Mouse (Mus musculus): ENCODE results near the gene Samd4b.

The Samd4b gene

DNA sequence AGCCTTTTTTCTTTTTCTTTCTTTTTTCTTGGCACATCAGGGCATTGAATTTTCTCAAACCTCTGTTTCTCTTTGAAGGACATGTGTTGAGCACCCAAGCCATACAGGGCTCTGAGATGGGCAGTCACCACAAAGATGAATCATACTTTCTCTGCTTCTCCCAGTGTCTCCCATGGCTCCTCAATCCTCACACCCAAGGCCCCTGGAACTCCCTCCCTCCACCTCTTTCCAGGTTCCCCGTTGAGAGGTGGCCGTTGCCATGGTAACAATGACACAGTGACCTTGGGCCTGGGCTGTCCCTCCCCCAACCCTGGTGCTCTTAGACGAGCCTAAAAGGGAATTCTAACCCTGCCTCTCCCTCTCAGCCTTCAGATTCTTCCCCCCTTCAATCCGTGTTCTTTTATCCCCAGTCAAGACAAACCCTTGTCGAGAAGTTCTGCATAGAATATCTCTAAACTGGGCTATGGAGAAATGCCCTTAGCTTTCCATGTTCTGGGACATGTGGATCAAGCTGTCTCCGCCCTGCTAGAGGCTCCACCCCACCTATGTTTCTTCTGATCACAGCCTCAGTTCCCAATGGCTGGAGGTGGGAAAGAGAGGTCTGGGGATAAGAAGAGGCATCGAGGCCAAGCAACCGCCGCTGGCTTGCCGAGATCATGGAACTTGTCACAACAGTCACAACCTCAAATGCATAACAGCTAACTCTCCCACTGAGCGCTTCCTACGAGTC lies 150.7 kb downstream of the Samd4b start:
- DNase-seq (ENCODE audit: low read depth, low spot score) = no peak

DNA sequence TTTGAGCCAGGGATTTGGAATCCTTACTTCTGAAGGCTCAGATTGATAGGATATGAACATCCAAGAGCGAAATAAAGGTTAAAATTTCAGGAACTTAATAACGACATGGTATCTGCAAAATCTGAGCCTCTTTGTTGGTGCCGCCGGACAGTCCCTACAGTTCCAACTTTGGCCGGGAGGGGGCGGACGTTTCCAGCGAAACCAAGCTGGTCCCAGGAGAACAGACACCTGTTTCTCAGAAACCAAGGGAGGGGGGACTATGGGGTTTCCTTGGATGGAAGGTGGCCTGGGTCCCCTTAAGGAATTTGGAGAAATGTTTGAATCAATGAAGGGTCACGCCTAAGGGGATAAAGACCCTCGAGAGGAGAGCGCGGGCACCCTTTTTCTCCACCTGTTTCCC lies 151.5 kb downstream of the Samd4b start:
- peak; percentile 51 for DNase-seq (ENCODE audit: low read depth, low spot score)

DNA sequence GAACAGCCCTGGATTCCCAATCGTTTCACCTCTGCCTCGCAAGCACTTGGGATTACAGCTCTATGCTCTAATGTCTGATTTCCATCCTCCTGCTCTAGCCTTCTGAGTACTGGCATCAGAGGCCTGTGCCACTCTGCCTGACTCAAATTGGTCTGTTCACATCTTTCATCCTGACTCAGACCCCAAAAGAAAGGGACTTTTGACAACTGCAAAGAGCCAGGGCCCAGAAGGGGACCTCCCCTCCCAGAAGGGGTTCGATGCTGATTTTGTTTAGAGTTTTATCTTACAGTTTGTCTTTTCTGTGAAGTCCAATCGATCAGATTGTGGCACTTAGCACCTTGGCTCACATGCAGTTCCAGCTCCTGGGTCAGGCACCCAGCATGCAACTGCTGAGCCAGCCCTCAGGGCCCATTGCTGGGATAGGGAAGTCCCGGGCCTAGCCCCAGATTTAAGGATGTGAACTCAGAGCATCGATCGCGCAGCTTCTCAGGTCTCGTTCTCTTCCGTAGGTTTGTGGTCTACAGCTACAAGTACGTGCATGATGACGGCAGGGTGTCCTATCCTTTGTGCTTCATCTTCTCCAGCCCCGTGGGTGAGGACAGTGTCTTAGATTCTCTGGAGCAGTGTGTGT lies 153.5 kb downstream of the Samd4b start:
- no peak for DNase-seq (ENCODE audit: low read depth, low spot score)

DNA sequence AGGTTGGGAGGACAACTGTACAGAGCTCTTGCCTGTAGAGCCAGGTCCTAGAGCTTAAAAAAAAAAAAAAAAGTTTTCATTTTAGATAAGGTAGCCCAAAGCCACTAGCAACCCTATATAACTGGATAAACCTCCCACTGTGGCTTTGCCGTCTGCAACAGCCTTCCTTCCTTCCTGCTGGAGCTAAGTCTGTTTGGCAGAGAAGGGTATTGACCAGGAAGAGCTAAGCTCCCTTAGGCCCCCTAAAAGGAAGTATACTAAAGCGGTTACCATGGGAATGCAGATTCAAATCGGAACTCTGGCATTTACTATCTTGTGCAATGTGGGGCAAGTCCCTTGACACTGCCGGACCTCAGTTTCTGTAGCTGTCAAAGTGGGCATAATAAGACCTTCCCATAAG lies 155.3 kb downstream of the Samd4b start:
- no peak for DNase-seq (ENCODE audit: low read depth, low spot score)

DNA sequence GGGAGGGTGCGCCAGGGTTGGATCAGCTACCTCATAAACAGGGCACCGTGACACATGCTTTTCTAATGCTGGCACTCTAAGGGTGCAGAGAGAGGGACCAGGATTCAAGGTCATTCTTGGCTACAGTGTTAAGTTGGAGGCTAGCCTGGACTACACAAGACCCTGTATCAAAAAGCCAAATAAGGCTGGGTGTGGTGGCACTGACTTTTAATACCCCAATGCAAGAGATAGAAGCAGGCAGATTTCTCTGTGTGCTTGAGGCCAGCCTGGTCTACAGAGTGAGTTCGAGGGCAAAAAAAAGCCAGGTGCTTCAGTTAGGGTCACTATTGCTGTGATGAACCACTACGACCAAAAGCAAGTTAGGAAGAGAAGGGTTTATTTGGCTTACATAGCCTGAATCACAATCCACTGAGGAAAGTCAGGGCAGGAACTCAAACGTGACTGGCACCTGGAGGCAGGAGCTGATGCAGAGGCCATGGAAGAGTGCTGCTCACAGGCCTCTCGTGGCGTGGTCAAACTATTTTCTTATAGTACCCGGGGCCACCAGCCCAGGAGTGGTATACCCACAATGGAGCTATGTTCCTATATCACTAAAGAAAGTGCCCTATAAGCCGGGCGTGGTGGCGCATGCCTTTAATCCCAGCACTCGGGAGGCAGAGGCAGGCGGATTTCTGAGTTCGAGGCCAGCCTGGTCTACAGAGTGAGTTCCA lies 156.0 kb downstream of the Samd4b start:
- DNase-seq (ENCODE audit: low read depth, low spot score) = no peak

DNA sequence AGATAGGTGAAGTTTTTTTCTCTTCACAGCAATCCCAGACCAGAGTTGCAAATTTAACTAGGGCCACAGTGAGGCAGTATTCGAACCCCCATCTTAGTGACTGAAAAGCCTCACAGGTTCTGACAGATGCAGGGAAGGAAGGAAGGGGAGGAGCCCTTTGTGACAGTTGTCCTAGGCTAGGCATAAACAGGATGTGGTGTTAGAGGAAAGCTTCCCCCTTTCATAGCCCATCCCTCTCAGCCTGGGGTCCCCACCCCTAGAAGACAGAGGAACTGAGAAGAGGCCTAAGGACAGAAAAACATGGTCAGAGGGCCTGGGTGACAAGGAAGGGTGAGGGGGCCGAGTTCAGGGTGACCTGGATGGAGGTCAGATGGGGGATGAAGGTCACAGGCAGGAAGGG lies 157.2 kb downstream of the Samd4b start:
- DNase-seq (ENCODE audit: low read depth, low spot score) = no peak

DNA sequence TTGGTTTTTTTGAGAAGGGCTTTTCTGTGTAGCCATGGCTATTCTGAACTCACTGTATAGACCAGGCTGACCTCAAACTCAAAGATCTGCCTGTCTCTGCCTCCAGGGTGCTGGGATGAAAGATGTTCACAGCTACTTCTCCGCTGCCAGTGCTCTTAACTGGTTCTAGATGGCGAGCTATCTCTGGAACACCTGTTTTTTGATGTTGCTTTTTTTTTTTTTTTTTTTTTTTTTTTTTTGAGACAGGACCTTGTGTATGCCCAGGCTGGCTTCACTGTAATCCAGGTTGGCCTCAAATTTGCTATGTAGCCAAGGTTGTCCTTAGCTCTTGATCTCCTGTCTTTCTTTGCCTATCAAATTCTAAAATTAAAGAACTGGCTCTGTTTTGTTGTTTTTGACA lies 159.2 kb downstream of the Samd4b start:
- DNase-seq (ENCODE audit: low read depth, low spot score) = no peak

DNA sequence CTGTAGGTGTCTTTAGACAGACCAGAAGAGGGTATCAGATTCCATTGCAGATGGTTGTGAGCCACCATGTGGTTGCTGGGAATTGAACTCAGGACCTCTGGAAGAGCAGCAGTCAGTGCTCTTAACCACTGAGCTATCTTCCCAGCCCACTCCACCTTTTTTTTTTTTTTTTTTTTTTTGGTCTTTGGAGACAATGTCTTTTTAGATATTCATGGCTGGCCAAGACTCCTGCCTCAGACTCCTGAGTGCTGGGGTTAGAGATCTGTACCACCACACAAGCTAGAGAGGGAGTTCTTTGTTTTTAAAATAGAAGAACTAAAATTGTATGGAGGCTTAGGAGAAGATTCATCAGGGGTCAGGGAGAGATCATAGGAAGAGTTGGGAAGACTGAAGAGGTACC lies 160.0 kb downstream of the Samd4b start:
- no peak for DNase-seq (ENCODE audit: low read depth, low spot score)

DNA sequence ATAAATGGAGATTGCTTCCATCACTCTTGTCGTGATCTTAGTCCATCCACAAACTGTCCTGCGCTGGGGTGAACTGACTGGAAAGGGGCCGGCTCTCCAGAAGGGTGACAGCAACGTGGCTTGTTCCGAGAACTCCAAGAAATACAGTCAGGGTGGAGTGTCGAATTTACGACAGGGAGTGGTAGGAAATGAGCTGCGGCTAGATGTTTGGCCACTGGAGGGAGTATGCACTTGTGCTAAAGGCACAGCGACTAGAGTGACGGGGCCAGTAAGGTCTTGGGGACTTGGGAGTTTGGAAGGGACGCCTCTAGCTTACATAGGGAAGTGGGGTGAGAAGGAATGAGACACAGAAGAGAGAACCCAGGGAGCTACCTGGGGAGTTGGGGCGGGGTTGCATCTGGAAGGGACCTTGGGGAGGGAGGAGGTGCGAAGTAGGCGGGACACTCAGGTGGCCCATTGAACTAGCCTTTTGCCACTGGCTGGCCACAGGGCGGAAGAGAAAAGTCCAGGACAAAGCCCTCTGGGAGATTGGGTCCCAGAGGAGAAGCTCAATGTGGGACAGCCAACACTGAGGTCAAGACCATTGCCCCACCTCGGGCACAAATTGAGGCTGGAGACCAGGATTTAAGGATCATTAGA lies 160.9 kb downstream of the Samd4b start, which contains the start of gene Gmfg:
Gmfg (plus strand) TSS at position 516 of the 639 bp plus-strand sequence.
- peak; percentile 72 for DNase-seq (ENCODE audit: low read depth, low spot score)

DNA sequence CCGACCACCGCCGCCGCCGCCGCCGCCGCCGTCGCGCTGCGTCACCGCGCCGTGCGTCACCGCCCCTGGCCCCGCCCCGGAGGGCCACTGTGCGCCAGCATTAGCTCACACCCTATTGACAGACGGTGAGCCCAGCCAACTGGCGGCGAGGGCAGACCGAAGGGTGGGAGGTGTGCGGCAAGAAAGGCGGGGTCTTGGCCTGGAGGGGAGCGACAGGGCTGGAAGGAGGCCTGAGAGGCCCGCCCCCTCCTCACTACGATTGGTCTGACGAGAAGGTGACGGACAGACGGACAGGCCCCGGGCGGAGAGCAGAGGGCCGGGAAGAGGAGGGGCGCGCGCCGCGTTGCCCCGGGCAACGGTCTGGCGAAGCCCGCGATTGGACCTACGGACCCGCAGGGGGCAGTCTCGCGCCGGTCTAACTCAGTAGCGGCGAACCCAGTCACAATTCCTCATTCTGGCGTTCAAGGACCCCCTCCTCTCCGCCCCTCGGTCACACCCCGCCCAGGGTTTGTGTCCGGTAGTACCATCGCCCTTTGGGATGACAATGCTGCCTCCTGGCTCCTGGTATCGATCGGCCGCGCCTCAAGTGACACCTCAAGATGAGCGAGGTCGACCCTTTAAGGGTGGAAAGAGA lies 161.6 kb downstream of the Samd4b start:
- DNase-seq (ENCODE audit: low read depth, low spot score) = peak; percentile 98

DNA sequence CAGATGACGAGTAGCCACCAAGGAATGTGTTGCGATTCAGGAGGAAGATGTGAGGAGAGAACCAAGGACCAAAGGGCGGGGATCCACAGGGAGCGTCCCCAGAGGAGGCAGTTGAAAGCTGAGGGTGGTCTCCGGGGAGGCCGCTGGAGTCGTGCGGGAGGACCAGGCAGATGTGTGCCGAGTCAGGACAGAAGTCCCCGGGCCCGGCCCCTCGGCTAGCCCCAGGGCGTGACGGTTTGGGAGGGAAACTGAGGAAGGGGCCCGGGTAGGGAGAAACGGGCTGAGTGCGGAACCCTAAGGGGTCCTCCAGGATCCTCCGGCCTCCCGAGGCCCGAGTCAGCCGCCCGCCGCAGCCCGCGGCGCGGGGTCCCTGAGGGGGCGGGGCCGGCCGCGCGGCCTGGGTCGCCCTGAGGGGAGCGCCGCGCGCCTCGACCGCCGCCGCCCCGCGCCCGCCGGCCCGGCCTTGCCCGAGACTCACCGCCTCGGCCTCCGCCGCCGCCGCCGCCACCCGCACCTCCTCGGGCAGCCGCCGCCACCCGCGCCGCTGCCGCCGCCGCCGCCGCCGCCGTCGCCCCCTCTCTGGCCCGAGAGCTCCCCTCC lies 162.2 kb downstream of the Samd4b start:
- no peak for DNase-seq (ENCODE audit: low read depth, low spot score)

DNA sequence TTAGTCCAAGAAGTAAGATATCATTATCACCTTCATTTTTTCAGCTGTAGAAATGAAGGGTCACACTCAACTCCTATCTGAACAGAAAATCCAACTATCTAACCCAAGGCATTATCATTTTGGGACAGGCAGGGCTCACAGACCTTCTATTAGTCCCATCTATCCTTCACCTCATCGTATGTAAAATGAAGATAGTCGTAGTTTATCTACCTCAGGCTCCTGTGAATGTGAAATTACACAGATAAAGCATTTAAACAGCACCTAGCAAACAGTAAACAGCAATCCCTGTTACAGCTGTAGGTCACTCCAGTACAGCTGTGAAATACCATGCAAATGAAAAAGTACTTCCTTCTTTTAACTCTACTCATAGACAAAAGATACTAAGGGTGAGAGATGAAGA lies 165.7 kb downstream of the Samd4b start:
- DNase-seq (ENCODE audit: low read depth, low spot score) = no peak

DNA sequence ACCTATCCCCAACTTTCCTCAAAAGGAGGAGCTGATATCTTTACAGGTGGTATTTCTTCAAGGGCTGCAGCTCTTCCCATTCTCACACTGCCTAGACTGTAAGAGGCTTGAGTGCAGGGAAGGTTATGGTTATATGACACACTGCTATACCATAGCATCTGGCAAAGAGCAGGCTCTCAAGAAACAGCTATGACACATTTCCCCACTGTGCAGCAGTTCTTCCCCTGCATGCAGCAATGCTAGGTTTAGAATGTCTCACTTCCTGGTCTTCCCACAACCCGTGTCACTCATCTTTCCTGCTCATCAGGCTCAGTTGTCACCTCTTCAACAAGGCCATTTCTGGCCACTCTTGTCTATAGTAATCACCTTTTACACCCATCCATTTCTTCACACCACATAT lies 167.4 kb downstream of the Samd4b start:
- no peak for DNase-seq (ENCODE audit: low read depth, low spot score)

DNA sequence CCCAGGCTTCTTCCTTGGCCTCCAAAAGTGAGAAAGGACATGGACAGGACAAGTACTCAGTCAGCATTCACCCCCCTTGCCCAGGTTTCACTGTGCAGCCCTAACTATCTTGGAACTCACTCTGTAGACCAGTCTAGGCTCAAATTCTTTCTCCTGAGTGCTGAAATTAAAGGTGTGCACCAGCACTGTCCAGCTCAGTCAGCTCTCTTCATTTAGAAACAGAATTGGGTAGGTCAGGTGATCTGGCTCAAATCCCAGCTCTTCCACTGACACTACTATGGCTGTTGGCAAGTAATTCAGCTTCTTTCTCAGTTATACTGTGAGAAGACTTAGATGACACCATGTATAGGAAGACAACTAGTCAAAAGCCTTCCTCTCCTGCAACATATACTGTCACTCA lies 170.2 kb downstream of the Samd4b start:
- DNase-seq (ENCODE audit: low read depth, low spot score) = no peak

DNA sequence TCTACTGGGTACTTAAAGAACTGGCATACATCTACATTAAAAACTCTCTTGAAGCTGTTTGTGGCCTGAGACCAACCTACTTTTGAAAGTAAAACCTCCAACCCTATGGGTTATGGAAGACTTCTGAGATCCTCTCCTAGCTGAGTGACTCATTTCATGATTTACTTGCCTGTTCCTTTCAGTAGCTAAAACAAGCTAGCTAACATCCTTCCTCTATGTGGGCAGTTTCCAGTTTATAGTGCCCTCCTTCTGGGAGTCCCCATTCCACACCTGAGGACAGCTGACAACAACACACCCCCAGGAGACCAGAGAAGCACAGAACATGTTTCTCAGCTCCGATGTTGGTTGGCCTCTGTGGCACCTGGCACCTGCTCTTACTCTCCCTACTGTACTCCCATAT lies 174.9 kb downstream of the Samd4b start:
- no peak for DNase-seq (ENCODE audit: low read depth, low spot score)

DNA sequence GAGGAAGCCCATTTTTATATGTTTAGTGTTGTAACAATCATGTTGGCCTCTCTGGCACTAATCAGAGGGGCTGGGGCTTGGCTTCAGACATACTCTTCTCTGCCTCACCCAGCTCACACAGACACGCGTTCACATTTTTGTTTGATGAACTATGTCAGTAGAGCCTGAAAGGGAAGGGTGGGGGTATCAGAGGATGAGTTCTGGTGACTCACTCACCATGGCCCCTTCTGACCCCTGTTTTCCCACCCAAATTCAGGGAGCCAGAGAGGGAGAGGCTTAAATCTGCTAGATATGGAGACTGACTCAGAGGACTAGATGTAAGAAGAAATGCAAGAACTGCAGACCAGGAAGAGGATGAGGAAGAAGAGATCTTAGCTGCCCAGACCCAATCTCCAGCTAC lies 178.5 kb downstream of the Samd4b start:
- DNase-seq (ENCODE audit: low read depth, low spot score) = no peak

DNA sequence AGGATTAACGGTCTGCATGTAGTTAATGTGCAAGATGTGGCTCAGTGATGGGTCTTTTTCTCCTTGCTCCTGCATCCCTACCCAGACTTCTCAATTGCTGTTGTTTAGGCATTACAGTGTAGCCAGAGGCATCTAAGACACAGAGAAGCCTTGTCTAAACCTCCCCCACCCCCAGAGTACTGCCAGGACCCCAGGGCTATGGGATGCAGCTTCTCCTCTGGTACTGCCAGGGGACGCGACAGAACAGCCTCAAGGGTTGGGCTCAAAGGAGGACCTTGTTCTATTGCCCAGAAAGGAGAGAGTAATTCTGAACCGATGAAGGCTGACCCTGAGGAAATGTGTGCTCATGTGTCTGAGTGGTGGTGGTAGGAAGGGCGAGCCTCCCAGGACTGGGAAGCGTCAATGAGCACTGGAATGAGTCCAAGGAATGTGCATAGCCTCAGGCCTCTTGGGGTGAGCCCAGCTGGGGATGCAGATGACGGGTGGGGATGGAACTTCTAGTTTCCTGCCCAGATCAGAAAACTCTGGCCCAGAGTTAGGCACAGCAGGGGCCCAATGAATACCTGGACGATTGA lies 179.8 kb downstream of the Samd4b start:
- no peak for DNase-seq (ENCODE audit: low read depth, low spot score)

DNA sequence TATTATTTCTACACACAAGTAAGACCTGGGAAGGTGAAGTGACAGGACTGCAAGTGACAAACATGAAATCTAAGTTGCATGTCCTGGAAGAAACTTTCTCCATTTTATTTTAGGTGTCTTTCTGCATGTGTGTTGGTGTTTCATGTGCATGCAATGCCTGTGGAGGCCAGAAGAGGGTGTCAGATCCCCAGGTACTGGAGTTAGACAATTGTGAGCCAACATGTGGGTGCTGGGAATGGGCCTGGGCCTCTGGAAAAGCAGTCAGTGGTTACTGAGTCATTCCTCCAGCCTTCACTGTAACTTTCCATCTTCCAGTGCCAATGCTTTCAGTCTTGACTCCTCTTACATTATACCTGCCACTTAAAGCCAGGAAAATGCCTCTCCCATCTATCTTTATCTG lies 180.6 kb downstream of the Samd4b start:
- no peak for DNase-seq (ENCODE audit: low read depth, low spot score)

DNA sequence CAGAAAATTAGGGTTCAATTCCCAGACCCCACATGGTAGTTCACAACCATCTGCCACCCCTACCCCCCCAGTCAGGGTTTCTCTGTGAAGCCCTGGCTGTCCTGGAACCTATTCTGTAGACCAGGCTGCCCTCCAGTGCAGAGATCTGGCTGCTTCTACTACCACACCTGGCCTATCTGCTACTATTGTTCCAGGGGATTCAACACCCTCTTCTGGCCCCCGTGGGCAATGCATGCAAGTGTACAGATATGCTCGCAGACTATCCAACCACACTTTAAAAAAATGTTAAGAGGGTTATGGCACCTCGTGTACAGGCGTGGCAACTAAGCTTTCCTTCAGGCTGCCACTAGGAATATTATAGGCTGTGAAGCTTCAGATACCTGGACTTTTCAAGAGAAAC lies 185.1 kb downstream of the Samd4b start:
- no peak for DNase-seq (ENCODE audit: low read depth, low spot score)

DNA sequence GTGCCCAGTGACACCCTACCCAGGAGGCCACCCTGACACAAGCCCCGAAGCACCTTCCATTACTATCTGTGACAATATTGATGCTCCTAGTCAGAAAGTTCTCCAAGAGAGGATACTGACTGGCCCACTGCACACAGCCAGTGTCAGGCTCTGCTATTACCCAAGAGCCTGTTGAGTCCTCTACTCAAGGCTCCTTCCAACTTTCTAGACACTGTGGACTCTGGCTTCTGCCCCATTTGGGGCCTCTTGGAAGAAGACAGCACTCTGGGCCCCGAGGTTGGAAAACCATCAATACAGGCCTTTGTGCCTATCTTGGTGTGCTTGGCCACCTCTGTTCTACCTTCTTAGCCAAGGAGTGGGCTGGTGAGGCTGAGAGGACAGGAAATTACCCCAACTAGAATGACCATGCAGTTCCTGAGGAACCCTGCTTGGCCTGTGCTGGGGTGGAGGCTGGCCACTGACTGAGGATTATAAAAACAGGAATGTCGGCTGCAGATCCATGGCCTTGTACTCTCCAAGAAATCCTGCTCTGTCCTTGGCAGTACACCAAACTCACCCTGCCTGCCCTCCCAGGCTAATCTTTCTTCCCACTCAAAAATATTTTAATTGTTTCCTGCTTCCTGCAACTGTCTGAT lies 187.0 kb downstream of the Samd4b start:
- no peak for DNase-seq (ENCODE audit: low read depth, low spot score)

DNA sequence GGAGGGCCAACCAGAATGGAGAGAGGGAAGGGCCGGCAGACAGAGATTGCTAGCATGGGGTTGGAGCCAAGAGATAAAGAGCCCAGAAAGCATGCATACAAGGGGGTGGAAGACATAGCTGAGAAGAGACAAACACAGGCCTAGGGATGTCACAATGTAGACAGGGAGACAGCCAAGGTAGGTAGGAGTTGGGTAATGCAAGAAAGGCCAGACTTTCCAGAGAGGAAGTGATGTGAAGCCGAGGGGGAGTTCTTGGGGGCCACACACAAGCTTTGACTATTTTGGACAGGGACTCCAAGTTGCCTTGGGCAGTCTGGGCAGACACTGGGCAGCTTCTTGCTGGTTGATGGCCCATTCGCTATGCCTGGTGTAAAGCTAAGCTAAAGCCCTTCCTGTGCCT lies 196.0 kb downstream of the Samd4b start:
- DNase-seq (ENCODE audit: low read depth, low spot score) = no peak

Data from embryo, embryonic 11.5 days (tissue).